Mouse (Mus musculus) C2C12 (cell line): ENCODE data around the gene Tmem204. TPM values are rescaled to one million over a fixed set of nuclear protein-coding genes. Genes with fewer than 3 reads are reported as not detected.

ENCODE experiments used
- H3K27me3 ChIP-seq: one replicate; pipeline ENCODE4 v1.6.1; 2011; ENCODE audit not compliant: control insufficient read depth, insufficient read depth, insufficient read length
- H3K36me3 ChIP-seq: one replicate; pipeline ENCODE4 v1.6.1; 2011; ENCODE audit not compliant: control insufficient read depth, insufficient read depth
- H3K4me3 ChIP-seq: one replicate; pipeline ENCODE4 v1.5.1; 2011; ENCODE audit warnings: mild to moderate bottlenecking, control low read depth; ENCODE audit not compliant: poor library complexity, insufficient read depth, severe bottlenecking
- H3K79me2 ChIP-seq: one replicate; pipeline ENCODE4 v1.6.1; 2011; ENCODE audit not compliant: control insufficient read depth, insufficient read depth
- H3K79me3 ChIP-seq: one replicate; pipeline ENCODE4 v1.6.1; 2011; ENCODE audit warnings: low read depth, control low read depth
- H3ac ChIP-seq: one replicate; pipeline ENCODE3; 2011; ENCODE audit warnings: low read depth; ENCODE audit not compliant: control insufficient read depth, insufficient read length
- CEBPB ChIP-seq: IDR thresholded peaks from one replicate; pipeline ENCODE4 v1.6.1; 2011; ENCODE audit warnings: low read depth, mild to moderate bottlenecking, control low read depth, moderate library complexity
- CTCF ChIP-seq: IDR thresholded peaks from one replicate; pipeline ENCODE4 v1.5.1; 2011; ENCODE audit not compliant: control insufficient read depth, insufficient read depth, insufficient read length
- FOSL1 ChIP-seq: IDR thresholded peaks from one replicate; pipeline ENCODE4 v1.8.0; 2011; ENCODE audit warnings: mild to moderate bottlenecking, low read length; ENCODE audit not compliant: poor library complexity, insufficient read depth, severe bottlenecking
- MAX ChIP-seq: IDR thresholded peaks from one replicate; pipeline ENCODE4 v1.6.1; 2011; ENCODE audit warnings: mild to moderate bottlenecking, control low read depth
- MYOD1 ChIP-seq: IDR thresholded peaks from one replicate; pipeline ENCODE4 v1.6.1; 2011; ENCODE audit warnings: low read depth; ENCODE audit not compliant: control insufficient read depth, insufficient read length
- MYOG ChIP-seq: IDR thresholded peaks from one replicate; pipeline ENCODE4 v1.6.1; 2011; ENCODE audit not compliant: control insufficient read depth, insufficient read length; ENCODE audit errors: extremely low read depth
- USF1 ChIP-seq: IDR thresholded peaks from one replicate; pipeline ENCODE4 v1.6.1; 2011; ENCODE audit warnings: low read depth, mild to moderate bottlenecking, control low read depth, moderate library complexity
- polyA plus RNA-seq: library from polyadenylated mRNA; unstranded; fragments of >200 nt; fragmentation: generic; extraction: Trizol; gene quantifications from one replicate; pipeline ENCODE4 v1.2.1, GENCODE M21; 2012; ENCODE audit warnings: missing spikeins

Tmem204 gene
- polyA plus RNA-seq, 1 experiment = 0.37 TPM

DNA sequence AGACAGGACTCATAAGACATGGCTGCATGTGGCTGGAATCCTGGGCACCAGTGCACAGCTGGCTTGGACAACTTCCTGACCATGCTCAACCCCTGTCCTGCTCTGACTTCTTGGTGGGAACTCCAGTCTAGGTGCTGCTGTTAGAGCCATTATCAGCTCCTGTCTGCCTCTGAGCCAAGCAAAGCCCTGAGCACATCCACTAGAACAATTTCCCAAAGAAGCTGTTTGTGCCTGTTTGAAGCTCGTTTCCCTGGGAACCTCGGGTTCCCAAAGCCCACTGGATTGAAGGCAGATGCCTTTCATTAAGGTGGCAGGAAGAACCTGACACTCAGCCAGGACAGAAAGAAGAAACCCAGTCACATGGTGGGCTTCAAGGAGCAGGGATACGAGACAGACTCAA, 37.0 kb upstream of the Tmem204 start, which contains the start of gene Ptx4:
TSS of gene Ptx4 (plus strand) at position 355 of the 400 bp plus-strand sequence.
- no peak within 1 kb of the TSS for H3ac ChIP-seq
- peaks cover 19% of the 10 kb centered on the region for H3K27me3 ChIP-seq
- TF ChIP-seq MYOD1 = no peak
- no peaks in the 10 kb centered on the region for H3K36me3 ChIP-seq
- H3K79me2 ChIP-seq = peaks cover under 1% of the 10 kb centered on the region
- no peak within 1 kb of the TSS for H3K4me3 ChIP-seq
- H3K79me3 ChIP-seq = no peaks in the 10 kb centered on the region

GRCm38 (mm10) chr17:25117263-25117662, 33.9 kb upstream of the Tmem204 start:
- TF ChIP-seq MYOD1 = no peak
- TF ChIP-seq MAX = no peak
- no peak for TF ChIP-seq FOSL1
- TF ChIP-seq CEBPB = no peak
- TF ChIP-seq MYOG = no peak
- TF ChIP-seq USF1 = no peak
- no peak for TF ChIP-seq CTCF
- peaks cover 9% of the 10 kb centered on the region for H3K79me3 ChIP-seq
- H3K79me2 ChIP-seq = peaks cover 26% of the 10 kb centered on the region
- no peaks in the 10 kb centered on the region for H3K27me3 ChIP-seq
- H3ac ChIP-seq = no peak overlapping the region
- H3K36me3 ChIP-seq = peaks cover 4% of the 10 kb centered on the region
- H3K4me3 ChIP-seq = no peak overlapping the region

- Histone ChIP-seq H3K79me2 (peaks cover 26% of the 10 kb centered on the region), H3K36me3 (peaks cover 11% of the 10 kb centered on the region), H3ac (peak within 1 kb of the TSS; percentile 94), H3K4me3 (peak within 1 kb of the TSS; percentile 50), H3K27me3 (no peaks in the 10 kb centered on the region), H3K79me3 (peaks cover 9% of the 10 kb centered on the region)
- no peak for TF ChIP-seq MYOD1
- peak; percentile 97 for TF ChIP-seq MAX
These were observed 32.5 kb upstream of the Tmem204 start, which contains the start of gene Telo2 for GRCm38 (mm10) chr17:25115664-25116432. Gene Telo2 (minus strand): TSS chr17:25115967.

GRCm38 (mm10) chr17:25114908-25115645, 31.7 kb upstream of the Tmem204 start:
- peaks cover 9% of the 10 kb centered on the region for H3K79me3 ChIP-seq
- peaks cover 11% of the 10 kb centered on the region for H3K36me3 ChIP-seq
- peaks cover 26% of the 10 kb centered on the region for H3K79me2 ChIP-seq
- peak overlapping the region; percentile 94 for H3ac ChIP-seq
- peak overlapping the region; percentile 50 for H3K4me3 ChIP-seq
- H3K27me3 ChIP-seq = no peaks in the 10 kb centered on the region
- TF ChIP-seq FOSL1 = no peak
- TF ChIP-seq MAX = no peak
- TF ChIP-seq CTCF = no peak
- TF ChIP-seq CEBPB = no peak
- TF ChIP-seq MYOG = no peak
- TF ChIP-seq MYOD1 = no peak
- TF ChIP-seq USF1 = no peak

DNA sequence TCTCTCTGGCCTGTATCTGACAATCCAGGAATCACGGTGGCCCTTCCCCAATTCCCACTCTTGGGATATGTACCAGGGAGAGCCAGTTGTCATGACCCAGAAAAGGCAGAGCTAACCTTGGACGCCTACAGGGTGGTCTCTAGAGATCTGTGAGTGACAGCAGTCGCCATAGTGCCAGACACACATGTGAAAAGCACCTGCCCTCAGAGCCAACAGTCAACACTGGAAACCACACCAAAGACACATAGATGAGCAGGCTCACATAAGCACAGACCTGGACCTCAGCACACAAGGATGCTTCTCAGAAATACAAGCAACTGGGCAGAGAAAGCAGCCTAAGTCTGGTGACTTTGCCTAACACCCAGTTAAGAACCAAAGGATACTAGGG, 29.0 kb upstream of the Tmem204 start:
- Histone ChIP-seq H3K79me2 (peaks cover 26% of the 10 kb centered on the region), H3K27me3 (no peaks in the 10 kb centered on the region), H3ac (no peak overlapping the region), H3K36me3 (peaks cover 16% of the 10 kb centered on the region), H3K79me3 (peaks cover 9% of the 10 kb centered on the region), H3K4me3 (no peak overlapping the region)
- TF ChIP-seq CTCF = no peak
- TF ChIP-seq MYOG = no peak
- TF ChIP-seq FOSL1 = no peak
- TF ChIP-seq MYOD1 = no peak
- TF ChIP-seq CEBPB = no peak
- no peak for TF ChIP-seq MAX
- no peak for TF ChIP-seq USF1
